Mouse (Mus musculus): ENCODE data around the gene Tubb2a. TPM values are rescaled to one million over a fixed set of nuclear protein-coding genes. Genes with fewer than 3 reads are reported as not detected.

Tubb2a gene
- 10 to 100 TPM; 55.0 to 57.4 TPM for total RNA-seq (2021)

DNA sequence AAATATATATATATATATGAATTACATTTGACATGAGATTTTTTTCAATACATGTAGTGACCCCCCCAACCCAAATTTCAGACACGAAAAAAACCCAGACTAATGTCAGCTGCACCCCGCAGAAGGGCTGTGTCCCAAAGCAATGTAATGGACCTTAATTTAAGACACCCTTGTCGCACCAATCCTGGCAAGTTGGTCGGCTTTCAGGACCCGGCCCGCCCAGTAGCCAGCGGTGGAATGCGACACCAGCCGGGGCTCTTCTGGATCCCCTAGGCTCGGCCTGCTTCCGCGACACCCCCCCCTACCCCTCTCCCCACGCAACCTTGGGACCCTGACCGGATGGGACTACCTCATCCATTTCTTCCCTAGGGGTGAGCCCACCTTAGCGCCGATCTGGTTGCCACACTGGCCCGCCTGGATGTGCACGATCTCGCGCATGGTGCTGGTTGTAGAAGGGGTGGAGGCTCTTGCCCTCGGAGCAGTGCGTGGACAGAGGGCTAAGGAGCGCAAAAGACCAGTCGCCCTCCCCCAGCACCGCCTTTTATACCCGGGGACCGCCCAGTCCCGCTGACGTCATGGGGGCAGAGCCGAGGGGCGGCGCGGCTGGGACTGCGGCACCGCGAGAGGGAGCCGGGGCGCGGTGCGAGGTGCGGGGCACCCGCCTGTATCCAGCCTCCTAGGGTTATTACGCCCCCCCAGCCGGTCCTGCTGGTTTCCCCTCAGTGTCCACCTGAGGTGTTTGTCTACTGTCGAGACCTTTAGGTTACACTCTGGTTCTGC lies at the start of gene Tubb2a:
Tubb2a (minus strand) TSS at position 516 of the 780 bp plus-strand sequence.
- intact Hi-C loops (cut with DNase I): loop anchor here (1.0 to 10.0 kb wide), 5 partner anchors 19 to 797 kb away; partner anchors contain the start of genes Prpf4b and Tubb2b
- DNase-seq (ENCODE audit: low spot score): peak; percentile 92

DNA sequence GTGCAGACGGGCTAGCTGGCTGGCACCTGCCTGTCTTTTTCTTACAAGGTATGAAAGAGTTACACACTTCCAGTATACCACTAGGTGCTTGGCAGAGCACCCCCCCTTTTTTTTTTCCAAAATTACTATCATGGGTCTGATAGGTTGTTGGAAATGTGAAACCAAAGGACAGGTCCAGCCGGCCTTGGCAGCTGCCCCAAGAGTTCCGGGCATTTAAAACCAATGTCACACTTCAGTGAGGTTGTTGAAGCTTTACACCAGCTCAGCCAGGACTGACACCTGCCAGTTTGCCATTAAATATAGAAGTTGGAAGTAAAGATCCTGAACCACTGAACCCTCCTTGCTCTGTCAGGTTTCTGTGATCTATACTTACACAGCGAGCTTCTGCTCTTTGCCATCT lies 47.9 kb upstream of the Tubb2a start:
- DNase-seq (ENCODE audit: low spot score): no peak
- intact Hi-C loops (cut with DNase I): no loop called here

- no peak for DNase-seq (ENCODE audit: low spot score)
- intact Hi-C loops (cut with DNase I): no loop called here
Observed at GRCm38 (mm10) chr13:34120536-34120935, 42.7 kb upstream of the Tubb2a start.

GRCm38 (mm10) chr13:34119406-34119805 lies 41.6 kb upstream of the Tubb2a start:
- no peak for DNase-seq (ENCODE audit: low spot score)
- intact Hi-C loops (cut with DNase I): no loop called here

DNA sequence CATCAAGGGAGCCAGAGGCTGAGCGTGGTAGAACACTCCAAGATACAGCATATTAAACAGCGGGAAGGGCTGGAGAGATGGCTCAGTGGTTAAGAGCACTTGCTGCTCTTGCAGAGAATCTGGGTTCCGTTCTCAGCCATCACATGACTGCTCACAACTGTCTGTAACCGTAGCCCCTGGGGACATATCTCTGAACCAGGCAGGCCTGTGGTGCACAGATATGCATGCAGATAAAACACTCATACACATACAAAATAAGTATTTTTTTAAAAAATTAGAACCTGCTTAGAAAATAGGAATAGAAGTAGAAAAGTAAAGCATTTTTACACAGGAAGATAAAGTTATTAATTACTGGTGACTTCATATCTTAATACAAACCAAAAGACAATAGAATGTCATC lies 41.0 kb upstream of the Tubb2a start:
- intact Hi-C loops (cut with DNase I): no loop called here
- DNase-seq (ENCODE audit: low spot score): no peak

GRCm38 (mm10) chr13:34116508-34116907 lies 38.7 kb upstream of the Tubb2a start:
- no peak for DNase-seq (ENCODE audit: low spot score)
- intact Hi-C loops (cut with DNase I): no loop called here

- intact Hi-C loops (cut with DNase I): no loop called here
Observed at GRCm38 (mm10) chr13:34114654-34115053, 36.8 kb upstream of the Tubb2a start.

GRCm38 (mm10) chr13:34113086-34113485 lies 35.3 kb upstream of the Tubb2a start:
- DNase-seq (ENCODE audit: low spot score): no peak

More at GRCm38 (mm10) chr13:34114654-34115053, 36.8 kb upstream of the Tubb2a start:
- DNase-seq (ENCODE audit: low spot score): no peak

GRCm38 (mm10) chr13:34112369-34113081 lies 34.7 kb upstream of the Tubb2a start:
- DNase-seq (ENCODE audit: low spot score): no peak
- intact Hi-C loops (cut with DNase I): no loop called here

More at GRCm38 (mm10) chr13:34113086-34113485, 35.3 kb upstream of the Tubb2a start:
- intact Hi-C loops (cut with DNase I): no loop called here

- no peak for DNase-seq (ENCODE audit: low spot score)
- intact Hi-C loops (cut with DNase I): no loop called here
Observed at GRCm38 (mm10) chr13:34111878-34112277, 34.1 kb upstream of the Tubb2a start.

DNA sequence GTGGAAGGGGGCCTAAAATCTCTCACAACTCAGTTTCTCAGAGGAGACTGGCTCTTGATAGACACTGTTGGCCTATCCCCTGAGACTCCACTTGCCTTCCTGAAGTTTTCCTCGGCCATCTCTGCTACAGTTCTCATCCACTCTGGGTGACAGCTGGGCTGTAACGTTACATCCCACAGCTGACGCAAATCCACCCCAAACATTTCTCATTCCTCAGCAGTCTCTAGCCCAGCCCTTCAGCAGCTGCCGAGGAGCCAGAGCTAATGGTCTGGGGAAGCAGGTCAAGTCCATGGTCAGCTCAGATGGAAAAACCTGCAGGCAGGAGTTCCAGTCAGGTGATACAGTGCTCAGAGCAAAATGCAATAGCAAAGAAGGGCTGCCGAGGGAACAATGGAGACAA lies 33.2 kb upstream of the Tubb2a start:
- intact Hi-C loops (cut with DNase I): no loop called here
- DNase-seq (ENCODE audit: low spot score): no peak

DNA sequence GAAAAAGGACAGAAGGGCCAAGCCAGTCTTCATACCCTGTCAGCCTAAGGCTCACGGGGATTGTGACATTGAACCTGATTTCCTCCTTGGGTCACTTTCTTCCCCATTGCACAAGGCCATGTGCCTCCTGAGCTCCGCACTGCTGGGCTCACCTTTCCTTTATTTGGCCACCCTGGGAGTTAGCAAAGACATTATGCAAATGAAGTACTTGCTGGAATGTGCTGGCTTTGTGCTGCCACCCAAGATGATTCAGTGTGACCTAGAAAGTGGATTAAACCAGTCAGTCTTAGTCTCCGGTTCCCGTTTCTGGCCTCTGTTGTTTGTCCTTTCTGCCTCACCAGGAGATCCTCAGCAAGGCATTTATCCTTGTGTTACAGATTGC lies 31.9 kb upstream of the Tubb2a start:
- intact Hi-C loops (cut with DNase I): no loop called here

GRCm38 (mm10) chr13:34109035-34109676 lies 31.3 kb upstream of the Tubb2a start:
- intact Hi-C loops (cut with DNase I): no loop called here
- no peak for DNase-seq (ENCODE audit: low spot score)

More for the DNA sequence above, 31.9 kb upstream of the Tubb2a start:
- no peak for DNase-seq (ENCODE audit: low spot score)

- intact Hi-C loops (cut with DNase I): no loop called here
- no peak for DNase-seq (ENCODE audit: low spot score)
Observed at GRCm38 (mm10) chr13:34106999-34107398, 29.2 kb upstream of the Tubb2a start.

GRCm38 (mm10) chr13:34106256-34106655 lies 28.4 kb upstream of the Tubb2a start:
- intact Hi-C loops (cut with DNase I): no loop called here

GRCm38 (mm10) chr13:34105364-34105763 lies 27.6 kb upstream of the Tubb2a start:
- no peak for DNase-seq (ENCODE audit: low spot score)

More at GRCm38 (mm10) chr13:34106256-34106655, 28.4 kb upstream of the Tubb2a start:
- no peak for DNase-seq (ENCODE audit: low spot score)

DNA sequence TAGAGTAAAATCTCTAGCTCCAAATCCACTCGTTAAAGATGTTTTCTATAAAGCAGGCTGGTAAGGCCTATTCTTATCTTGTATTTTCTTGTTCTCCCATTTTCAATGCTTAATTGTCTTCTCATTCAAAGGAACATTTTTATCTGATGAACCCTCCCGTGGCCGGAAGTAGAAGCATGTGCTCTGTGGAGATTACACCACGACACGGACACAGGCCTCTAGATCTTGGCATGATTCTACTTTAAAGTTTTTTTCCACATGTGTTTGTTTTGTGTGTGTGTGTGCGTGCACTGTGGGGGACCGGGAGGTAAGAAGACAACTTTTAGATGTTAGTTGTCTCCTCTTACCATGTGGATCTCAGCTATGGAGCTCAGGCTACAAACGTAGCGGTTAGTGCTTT lies 24.1 kb upstream of the Tubb2a start:
- no peak for DNase-seq (ENCODE audit: low spot score)

More at GRCm38 (mm10) chr13:34105364-34105763, 27.6 kb upstream of the Tubb2a start:
- intact Hi-C loops (cut with DNase I): no loop called here

DNA sequence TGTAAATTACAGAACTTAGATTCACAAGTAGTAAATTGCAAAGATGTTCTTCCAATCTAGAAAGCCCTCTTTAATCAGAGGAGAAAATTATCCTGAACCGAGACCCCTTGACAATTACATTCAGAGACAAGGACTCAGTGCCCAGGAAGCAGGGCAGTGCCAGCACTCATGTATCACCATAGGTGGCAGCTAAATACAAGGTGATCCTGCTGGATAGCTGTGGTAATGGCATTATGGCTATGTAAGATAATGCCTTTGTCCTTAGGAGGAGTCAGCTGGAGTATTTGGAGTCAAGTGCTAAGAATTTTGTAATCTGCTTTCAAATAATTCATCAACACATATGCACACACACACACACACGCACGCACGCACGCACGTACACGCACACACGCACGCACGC lies 23.4 kb upstream of the Tubb2a start:
- DNase-seq (ENCODE audit: low spot score): no peak
- intact Hi-C loops (cut with DNase I): no loop called here

More for the DNA sequence above, 24.1 kb upstream of the Tubb2a start:
- intact Hi-C loops (cut with DNase I): no loop called here

DNA sequence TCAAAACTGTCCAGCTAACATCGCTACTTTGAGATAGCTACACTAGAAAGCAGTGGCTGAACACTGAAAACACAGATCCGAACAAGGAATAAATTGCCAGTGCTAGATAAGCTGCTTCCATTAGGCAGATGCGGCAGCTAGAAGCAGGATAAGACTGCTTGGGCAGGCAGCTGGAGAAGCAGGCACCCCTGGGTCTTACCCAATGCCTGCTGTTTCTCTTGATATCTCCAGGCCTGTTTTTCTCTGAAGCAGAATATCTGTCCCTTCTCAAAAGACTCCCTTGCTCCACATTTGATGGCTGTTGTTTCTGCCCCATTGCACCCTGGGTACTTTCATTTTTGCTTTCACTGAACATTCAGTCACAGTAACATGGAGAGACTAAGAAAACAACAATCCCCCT lies 22.9 kb upstream of the Tubb2a start:
- intact Hi-C loops (cut with DNase I): no loop called here
- no peak for DNase-seq (ENCODE audit: low spot score)

- intact Hi-C loops (cut with DNase I): loop anchor here (2.0 kb wide), 1 partner anchor 18 kb away; the partner anchor contains the start of gene Tubb2a
Observed at GRCm38 (mm10) chr13:34097086-34097485, 19.3 kb upstream of the Tubb2a start.

More at GRCm38 (mm10) chr13:34097086-34097485, 19.3 kb upstream of the Tubb2a start:
- no peak for DNase-seq (ENCODE audit: low spot score)

All from heart, postnatal 25 days (tissue).